Mouse (Mus musculus) left cerebral cortex, postnatal 4 days (tissue): ENCODE measurements around the gene Cmtm8. TPM values are rescaled to one million over a fixed set of nuclear protein-coding genes. Genes with fewer than 3 reads are reported as not detected.
A peak's percentile ranks its signal among the peaks of the same experiment; 100 is the strongest.

Experiments
- DNase-seq: peaks from one replicate; pipeline ENCODE4 v3.0.0-alpha.2; 2022
- intact Hi-C: fragments of 180-260 bp; cut with DNase I; formaldehyde crosslinking; loops from one replicate; pipeline ENCODE4 v1.15.1; 2025
- total RNA-seq, 2 experiments: library from RNA; stranded (reverse); gene quantifications; 2 replicates each; pipeline ENCODE4 v1.2.3; 2021

The Cmtm8 gene
- total RNA-seq, 2 experiments from 2014 or later = 1.3 to 2.7 TPM

- no peak for DNase-seq
- intact Hi-C loops = no loop called here
These were observed 55.3 kb downstream of the Cmtm8 start for GRCm38 (mm10) chr9:114788697-114789096.

GRCm38 (mm10) chr9:114787716-114788115, 56.2 kb downstream of the Cmtm8 start:
- DNase-seq = no peak
- intact Hi-C loops = no loop called here

DNA sequence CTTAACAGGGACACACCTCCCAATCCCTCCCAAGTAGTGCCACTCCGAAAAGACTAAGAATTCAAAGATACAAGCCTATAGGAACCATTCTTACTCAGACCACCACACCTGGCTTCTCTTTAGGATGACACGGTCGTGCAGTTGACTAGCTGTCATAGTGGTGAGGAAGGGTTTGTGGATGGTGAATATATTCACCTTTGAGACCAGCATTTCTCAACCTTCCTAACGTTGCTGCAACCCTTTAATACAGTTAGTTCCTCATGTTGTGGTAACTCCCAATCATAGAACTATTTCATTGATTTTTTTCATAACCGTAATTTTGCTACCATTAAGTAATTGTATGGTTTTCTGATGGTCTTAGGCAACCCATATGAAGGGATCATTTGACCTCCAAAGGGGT, 56.8 kb downstream of the Cmtm8 start:
- intact Hi-C loops = no loop called here
- DNase-seq = no peak

- no peak for DNase-seq
- intact Hi-C loops = no loop called here
These were observed 58.4 kb downstream of the Cmtm8 start for GRCm38 (mm10) chr9:114785432-114786125.

- intact Hi-C loops = no loop called here
- peak; percentile 37 for DNase-seq
These were observed 62.3 kb downstream of the Cmtm8 start, which contains the start of gene Cmtm7 for GRCm38 (mm10) chr9:114781526-114782212. Gene Cmtm7, minus strand, starts transcription at chr9:114781856.

DNA sequence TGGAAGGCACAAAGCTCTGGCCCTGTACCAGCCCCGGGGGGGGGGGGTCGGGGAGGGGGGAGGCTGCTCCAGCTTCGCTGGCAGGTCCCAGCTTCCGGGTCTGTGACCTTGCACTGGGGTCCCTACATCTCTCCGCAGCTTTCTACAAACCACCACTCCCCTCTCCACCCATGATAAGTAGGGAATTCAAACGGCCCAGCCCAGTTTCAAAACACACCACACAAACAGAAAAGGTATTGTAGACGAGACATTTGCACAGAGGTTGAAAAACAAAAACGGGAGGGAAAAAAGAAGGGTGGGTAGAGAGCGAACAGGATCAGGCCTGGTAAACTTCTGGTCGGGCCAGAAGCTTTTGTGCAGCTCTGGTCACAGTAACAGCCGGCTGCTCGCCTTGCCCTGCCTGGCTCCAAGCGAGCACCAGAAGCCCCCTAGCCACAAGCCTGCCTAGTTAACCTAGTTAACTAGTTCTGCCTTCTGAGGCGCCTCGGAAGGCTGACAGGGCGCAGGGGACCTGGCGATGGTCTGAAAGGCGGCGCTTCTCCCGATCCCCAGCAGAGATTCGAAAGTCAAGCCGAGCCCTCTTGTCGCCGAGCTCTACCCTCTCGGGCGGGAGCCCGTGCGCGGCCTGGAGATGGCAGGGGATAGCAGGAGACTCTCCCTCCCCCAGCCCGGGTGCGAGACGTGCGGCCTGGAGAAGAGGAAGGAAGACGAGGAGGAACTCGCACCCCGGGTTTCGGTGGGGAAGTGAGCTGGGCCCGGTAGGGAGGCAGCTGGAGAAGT, 63.0 kb downstream of the Cmtm8 start:
- DNase-seq = peak; percentile 26

DNA sequence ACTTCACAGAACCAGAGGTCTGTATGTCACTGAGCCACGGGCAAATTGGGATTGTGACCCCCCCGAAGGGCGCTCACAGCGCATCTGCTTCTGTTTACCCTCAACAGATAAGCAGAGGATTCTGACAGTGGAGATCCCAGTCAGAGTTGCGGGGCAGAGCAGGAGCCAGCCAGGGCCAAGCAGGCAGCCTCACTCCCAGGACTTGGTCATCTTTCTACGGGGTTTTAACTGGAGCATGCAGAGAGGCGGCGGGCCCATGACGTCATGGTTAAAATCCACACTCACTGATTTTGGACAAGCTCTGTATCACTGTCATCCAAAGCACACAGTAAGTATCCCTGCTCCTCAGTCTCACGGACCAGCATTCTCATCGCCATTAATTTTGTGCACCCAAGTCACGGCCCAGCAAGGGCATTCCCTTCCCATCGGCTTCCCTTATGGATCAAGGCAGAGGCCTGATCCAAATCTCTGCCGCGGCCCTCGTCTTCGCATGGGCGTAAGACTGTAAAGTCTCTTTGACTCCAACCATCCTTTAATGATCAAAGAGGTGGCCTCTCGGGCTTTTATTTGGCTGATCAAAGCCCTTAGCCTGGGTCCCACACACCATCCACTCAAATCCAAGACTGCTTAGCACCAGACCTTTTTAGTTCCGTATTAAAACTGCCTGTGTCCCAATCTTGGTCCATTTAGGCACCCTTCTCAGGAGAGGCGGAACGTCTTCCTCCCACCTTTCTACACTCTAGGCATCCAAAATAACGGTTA, 63.8 kb downstream of the Cmtm8 start:
- intact Hi-C loops = no loop called here
- no peak for DNase-seq

More for the DNA sequence above, 63.0 kb downstream of the Cmtm8 start:
- intact Hi-C loops = no loop called here

- intact Hi-C loops = no loop called here
- DNase-seq = no peak
These were observed 65.1 kb downstream of the Cmtm8 start for GRCm38 (mm10) chr9:114778877-114779276.

- intact Hi-C loops = no loop called here
- no peak for DNase-seq
These were observed 65.9 kb downstream of the Cmtm8 start for GRCm38 (mm10) chr9:114778047-114778390.

GRCm38 (mm10) chr9:114777178-114778046, 66.5 kb downstream of the Cmtm8 start:
- DNase-seq = no peak
- intact Hi-C loops = no loop called here

GRCm38 (mm10) chr9:114776361-114776760, 67.6 kb downstream of the Cmtm8 start:
- intact Hi-C loops = no loop called here
- DNase-seq = no peak

GRCm38 (mm10) chr9:114775272-114775671, 68.7 kb downstream of the Cmtm8 start:
- intact Hi-C loops = no loop called here
- DNase-seq = peak; percentile 90

- DNase-seq = no peak
- intact Hi-C loops = no loop called here
These were observed 69.3 kb downstream of the Cmtm8 start for GRCm38 (mm10) chr9:114774629-114775028.

GRCm38 (mm10) chr9:114771565-114771964, 72.4 kb downstream of the Cmtm8 start:
- intact Hi-C loops = no loop called here

GRCm38 (mm10) chr9:114770224-114770623, 73.7 kb downstream of the Cmtm8 start:
- intact Hi-C loops = no loop called here
- DNase-seq = no peak

More at GRCm38 (mm10) chr9:114771565-114771964, 72.4 kb downstream of the Cmtm8 start:
- DNase-seq = no peak

- intact Hi-C loops = no loop called here
- DNase-seq = peak; percentile 39
These were observed 75.9 kb downstream of the Cmtm8 start for GRCm38 (mm10) chr9:114768066-114768465.

GRCm38 (mm10) chr9:114767507-114767906, 76.4 kb downstream of the Cmtm8 start:
- intact Hi-C loops = no loop called here
- no peak for DNase-seq

DNA sequence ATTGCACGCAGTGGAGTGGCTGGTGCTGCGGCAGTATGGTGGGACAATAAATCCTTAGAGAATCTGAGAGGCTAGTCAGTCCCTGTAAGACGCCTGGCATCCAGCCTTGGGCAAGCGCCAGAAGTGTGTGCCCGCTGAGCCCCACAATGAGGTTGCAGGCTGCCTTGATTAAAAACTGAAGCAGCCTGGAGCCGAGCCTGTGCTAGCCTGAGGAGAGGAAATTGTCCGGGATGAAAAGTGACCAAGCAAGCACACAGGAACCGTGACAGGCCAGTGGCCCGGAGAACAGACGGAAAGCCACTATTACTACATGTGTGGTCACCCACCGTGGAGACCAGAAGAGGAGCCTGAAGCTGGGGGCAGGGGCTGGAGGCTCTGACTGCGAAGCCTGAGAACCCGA, 76.9 kb downstream of the Cmtm8 start:
- intact Hi-C loops = no loop called here
- peak; percentile 95 for DNase-seq

DNA sequence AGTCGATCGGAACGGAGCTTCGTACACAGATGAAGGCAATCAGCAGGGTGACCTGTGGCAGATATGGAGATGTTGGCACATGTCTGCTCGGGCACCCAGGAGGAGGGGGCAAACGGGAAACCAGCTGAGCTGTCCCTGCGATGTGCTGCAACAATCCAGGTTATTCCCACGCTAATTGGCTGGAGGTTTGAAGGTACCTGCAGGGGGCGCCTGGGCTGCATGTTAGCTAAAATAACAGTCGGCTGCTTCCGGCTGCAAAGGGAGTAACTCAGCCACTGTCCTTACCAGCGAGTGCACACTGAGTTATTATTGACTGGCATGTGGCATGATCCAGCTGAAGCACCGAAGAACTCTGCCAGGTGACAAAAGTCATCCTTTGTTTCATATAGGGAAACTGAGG, 80.6 kb downstream of the Cmtm8 start:
- peak; percentile 54 for DNase-seq
- intact Hi-C loops = no loop called here

- intact Hi-C loops = no loop called here
- DNase-seq = no peak
These were observed 82.1 kb downstream of the Cmtm8 start for GRCm38 (mm10) chr9:114761848-114762247.
